Mouse (Mus musculus) intestine, postnatal 0 days (tissue): Measurements from ENCODE around the gene Dpysl5. TPM values are rescaled to one million over a fixed set of nuclear protein-coding genes. Genes with fewer than 3 reads are reported as not detected.
A peak's percentile ranks its signal among the peaks of the same experiment; 100 is the strongest.
"Not testable (repeated sequence)": the region's sequence is repeated elsewhere in the genome, so short reads cannot be mapped to it uniquely, and the experiment has no call there.

Experiments
- ATAC-seq: fragments of 200-750 bp; cut with Nextera tagmentation; 2 replicates; pipeline ENCODE4 v1.8.0; 2017; ENCODE audit warnings: mild to moderate bottlenecking, moderate TSS enrichment, moderate library complexity
- H3K27ac ChIP-seq: fragments of 300-500 bp; sonication (generic); 2 replicates; pipeline ENCODE4 v1.5.1; 2014; ENCODE audit warnings: mild to moderate bottlenecking, low read depth, low read length, moderate library complexity
- H3K27me3 ChIP-seq: fragments of 300-500 bp; sonication (generic); replicated peaks from 2 replicates; pipeline ENCODE4 v1.6.1; 2014; ENCODE audit warnings: low read length, mixed read lengths; ENCODE audit not compliant: control insufficient read depth, insufficient read depth
- H3K36me3 ChIP-seq: fragments of 300-500 bp; sonication (generic); 2 replicates; pipeline ENCODE4 v1.6.1; 2014; ENCODE audit warnings: mild to moderate bottlenecking, moderate library complexity; ENCODE audit not compliant: control insufficient read depth, insufficient read depth
- H3K4me1 ChIP-seq: fragments of 300-500 bp; sonication (generic); replicated peaks from 2 replicates; pipeline ENCODE4 v1.6.1; 2014; ENCODE audit warnings: antibody characterized with exemption, low read length, mixed read lengths; ENCODE audit not compliant: control insufficient read depth, insufficient read depth
- H3K4me2 ChIP-seq: fragments of 300-500 bp; sonication (generic); replicated peaks from 2 replicates; pipeline ENCODE4 v1.6.1; 2014; ENCODE audit warnings: low read depth, mild to moderate bottlenecking, moderate library complexity
- H3K4me3 ChIP-seq: fragments of 300-500 bp; sonication (generic); 2 replicates; pipeline ENCODE4 v1.5.1; 2014; ENCODE audit warnings: low read depth, low read length
- H3K9ac ChIP-seq: fragments of 300-500 bp; sonication (generic); 2 replicates; pipeline ENCODE4 v1.6.1; 2014; ENCODE audit warnings: mild to moderate bottlenecking, low read depth, low read length
- H3K9me3 ChIP-seq: fragments of 300-500 bp; sonication (generic); 2 replicates; pipeline ENCODE4 v1.6.1; 2016; ENCODE audit warnings: mixed run types; ENCODE audit not compliant: control insufficient read depth
- CTCF ChIP-seq: sonication (generic); IDR thresholded peaks from 2 replicates; pipeline ENCODE4 v1.5.1; 2016; ENCODE audit warnings: low read depth, mild to moderate bottlenecking, control low read depth, antibody characterized with exemption, moderate library complexity
- WGBS: fragments of 180-500 bp; shearing (Covaris S2); extraction: QIAGEN DNeasy Blood & Tissue Kit; methylation state at CpG from one replicate; pipeline ENCODE4 v1.1.7; 2014; 5-methylcytosine and 5-hydroxymethylcytosine counted together
- polyA plus RNA-seq: library from polyadenylated mRNA; unstranded; fragments of >200 nt; fragmentation: Nextera tagmentation; extraction: Ambion mirVana; gene quantifications from 2 replicates; pipeline ENCODE4 v1.2.1, GENCODE M21; 2015

Dpysl5 gene
- polyA plus RNA-seq, 1 experiment from 2014 or later: 2.7 TPM

GRCm38 (mm10) chr5:30668637-30669495, 42.5 kb upstream of the Dpysl5 start:
- ATAC-seq: no peak
- Histone ChIP-seq H3K4me1 (no peaks in the 10 kb centered on the region), H3K36me3 (peaks cover 19% of the 10 kb centered on the region; the same call in 1 of the 2 replicates), H3K27me3 (no peaks in the 10 kb centered on the region), H3K9me3 (no peaks in the 10 kb centered on the region), H3K4me3 (no peak overlapping the region), H3K4me2 (0 out of 2 replicates have a peak overlapping the region, but pooled peaks have one; percentile 14), H3K27ac (no peak overlapping the region), H3K9ac (no peak overlapping the region)
- WGBS: 76% methylated on average over 9 of the region's 9 CpGs
- TF ChIP-seq CTCF: peak; percentile 20; the same call in 1 of the 2 replicates

GRCm38 (mm10) chr5:30669496-30669830, 41.9 kb upstream of the Dpysl5 start:
- Histone ChIP-seq H3K36me3 (peaks cover 19% of the 10 kb centered on the region; the same call in 1 of the 2 replicates), H3K9ac (no peak overlapping the region), H3K4me2 (no peak overlapping the region), H3K9me3 (no peaks in the 10 kb centered on the region), H3K27ac (no peak overlapping the region), H3K27me3 (no peaks in the 10 kb centered on the region), H3K4me1 (no peaks in the 10 kb centered on the region), H3K4me3 (no peak overlapping the region)
- ATAC-seq: no peak
- 69% methylated on average over 3 of the region's 3 CpGs for whole genome bisulfite sequencing
- no peak for TF ChIP-seq CTCF

- H3K4me1 ChIP-seq: no peaks in the 10 kb centered on the region
- TF ChIP-seq CTCF: no peak
- ATAC-seq: no peak
- no peaks in the 10 kb centered on the region for H3K27me3 ChIP-seq
- H3K4me3 ChIP-seq: no peak overlapping the region
- no peaks in the 10 kb centered on the region for H3K9me3 ChIP-seq
- H3K27ac ChIP-seq: no peak overlapping the region
- H3K36me3 ChIP-seq: peaks cover 22% of the 10 kb centered on the region; the same call in 1 of the 2 replicates
- H3K4me2 ChIP-seq: no peak overlapping the region
- H3K9ac ChIP-seq: no peak overlapping the region
- WGBS: 86% methylated on average over 7 of the region's 7 CpGs
Observed at GRCm38 (mm10) chr5:30670091-30670490, 41.3 kb upstream of the Dpysl5 start.

- peaks cover 34% of the 10 kb centered on the region; the same call in 1 of the 2 replicates for H3K36me3 ChIP-seq
- no peak overlapping the region for H3K9ac ChIP-seq
- no peaks in the 10 kb centered on the region for H3K27me3 ChIP-seq
- no peak for ATAC-seq
- no peak overlapping the region for H3K4me3 ChIP-seq
- H3K4me1 ChIP-seq: no peaks in the 10 kb centered on the region
- H3K27ac ChIP-seq: no peak overlapping the region
- H3K4me2 ChIP-seq: no peak overlapping the region
- 52% methylated on average over 7 of the region's 7 CpGs for whole genome bisulfite sequencing
- TF ChIP-seq CTCF: no peak
- H3K9me3 ChIP-seq: no peaks in the 10 kb centered on the region
Observed at GRCm38 (mm10) chr5:30674001-30674400, 37.4 kb upstream of the Dpysl5 start.

GRCm38 (mm10) chr5:30676800-30677199, 34.6 kb upstream of the Dpysl5 start:
- no peak for TF ChIP-seq CTCF
- no peak overlapping the region for H3K9ac ChIP-seq
- peaks cover 34% of the 10 kb centered on the region; the same call in 1 of the 2 replicates for H3K36me3 ChIP-seq
- no peaks in the 10 kb centered on the region for H3K9me3 ChIP-seq
- no peak overlapping the region for H3K4me2 ChIP-seq
- H3K4me1 ChIP-seq: no peaks in the 10 kb centered on the region
- H3K27me3 ChIP-seq: no peaks in the 10 kb centered on the region
- no peak for ATAC-seq
- H3K27ac ChIP-seq: no peak overlapping the region
- H3K4me3 ChIP-seq: no peak overlapping the region
- 86% methylated on average over 7 of the region's 7 CpGs for WGBS

- H3K4me1 ChIP-seq, ATAC-seq: not testable (repeated sequence)
Observed at GRCm38 (mm10) chr5:30678069-30678468, 33.3 kb upstream of the Dpysl5 start.

More at GRCm38 (mm10) chr5:30678069-30678468, 33.3 kb upstream of the Dpysl5 start:
- not testable (repeated sequence) for H3K4me3 ChIP-seq, H3K9ac ChIP-seq, H3K27ac ChIP-seq, H3K4me2 ChIP-seq, H3K27me3 ChIP-seq, H3K9me3 ChIP-seq
- H3K36me3 ChIP-seq: peaks cover 22% of the 10 kb centered on the region; the same call in 1 of the 2 replicates
- 97% methylated on average over 3 of the region's 3 CpGs for WGBS
